Mouse (Mus musculus): ENCODE results near the gene Tomt.

DNA sequence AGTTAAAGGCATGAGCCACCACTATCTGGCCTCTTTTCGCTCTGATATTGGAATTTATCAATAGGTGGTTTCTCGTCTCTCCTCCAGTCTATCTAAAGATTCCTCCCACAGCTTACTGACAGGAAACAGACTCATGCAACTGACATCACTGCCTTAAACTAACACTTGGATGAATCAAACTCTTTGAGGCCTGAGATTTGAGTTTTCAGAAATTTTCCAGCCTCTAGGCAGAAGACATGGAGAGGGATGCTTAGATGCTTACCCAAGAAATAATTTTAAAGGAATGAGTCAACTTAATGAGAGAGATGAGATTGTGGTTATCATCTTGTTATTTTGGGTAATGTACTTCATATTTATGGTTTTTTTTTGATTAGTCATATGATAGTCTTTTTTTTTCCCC lies 52.3 kb downstream of the Tomt start:
- TF ChIP-seq POLR2A (IDR thresholded peaks at IDR 0.05; ENCODE audit: insufficient read depth, low read depth, low read length) (no peak), CTCF (IDR thresholded peaks at IDR 0.05; ENCODE audit: insufficient read depth, low read depth, low read length) (no peak)

Data from olfactory bulb, adult 2 months (tissue).